Mouse (Mus musculus) brain, embryonic 14.5 days (tissue): ENCODE results near the gene Zfp408. TPM values are rescaled to one million over a fixed set of nuclear protein-coding genes. Genes with fewer than 3 reads are reported as not detected.
A peak's percentile ranks its signal among the peaks of the same experiment; 100 is the strongest.

Experiments
- DNase-seq: peaks from one replicate; pipeline ENCODE4 v3.0.0-alpha.2; 2011; ENCODE audit warnings: low read depth
- CTCF ChIP-seq: fragments of 200-500 bp; IDR thresholded peaks from 2 replicates; pipeline ENCODE4 v1.5.1; 2012; ENCODE audit warnings: inconsistent platforms, mild to moderate bottlenecking, moderate library complexity, borderline replicate concordance; ENCODE audit not compliant: insufficient read depth, insufficient read length; ENCODE audit errors: extremely low read depth
- POLR2A ChIP-seq: fragments of 200-500 bp; IDR thresholded peaks from 2 replicates; pipeline ENCODE4 v1.6.1; 2012; ENCODE audit warnings: mild to moderate bottlenecking, inconsistent platforms, borderline replicate concordance; ENCODE audit not compliant: poor library complexity, insufficient read depth, insufficient read length, severe bottlenecking; ENCODE audit errors: extremely low read depth
- polyA plus RNA-seq: library from polyadenylated mRNA; depleted of rRNA; stranded (reverse); fragments of >200 nt; gene quantifications from 2 replicates; pipeline ENCODE4 v1.2.3, GENCODE M21; 2012

Gene Zfp408
- polyA plus RNA-seq, 1 experiment = 27.3 TPM

- TF ChIP-seq POLR2A = no peak
- TF ChIP-seq CTCF = no peak
Observed at GRCm38 (mm10) chr2:91670038-91670437, 20.4 kb upstream of the Zfp408 start.

GRCm38 (mm10) chr2:91669326-91669725 is 19.7 kb upstream of the Zfp408 start:
- TF ChIP-seq CTCF = no peak
- TF ChIP-seq POLR2A = no peak
- DNase-seq = no peak

More at GRCm38 (mm10) chr2:91670038-91670437, 20.4 kb upstream of the Zfp408 start:
- no peak for DNase-seq

GRCm38 (mm10) chr2:91667747-91668146 is 18.2 kb upstream of the Zfp408 start:
- no peak for DNase-seq
- TF ChIP-seq POLR2A (no peak), CTCF (no peak)

GRCm38 (mm10) chr2:91666386-91666910 is 16.9 kb upstream of the Zfp408 start:
- no peak for DNase-seq
- no peak for TF ChIP-seq CTCF
- no peak for TF ChIP-seq POLR2A

GRCm38 (mm10) chr2:91664780-91665179 is 15.2 kb upstream of the Zfp408 start:
- no peak for TF ChIP-seq POLR2A
- DNase-seq = no peak

GRCm38 (mm10) chr2:91660981-91661380 is 11.4 kb upstream of the Zfp408 start:
- TF ChIP-seq CTCF = no peak
- no peak for TF ChIP-seq POLR2A
- DNase-seq = no peak

GRCm38 (mm10) chr2:91659657-91660056 is 10.1 kb upstream of the Zfp408 start:
- no peak for DNase-seq
- TF ChIP-seq POLR2A (no peak), CTCF (no peak)

GRCm38 (mm10) chr2:91656774-91657173 is 7.2 kb upstream of the Zfp408 start:
- TF ChIP-seq POLR2A = no peak
- peak; percentile 7; the same call in 1 of the 2 replicates for TF ChIP-seq CTCF
- DNase-seq = no peak

GRCm38 (mm10) chr2:91655827-91656226 is 6.2 kb upstream of the Zfp408 start:
- TF ChIP-seq CTCF (no peak), POLR2A (no peak)
- DNase-seq = no peak

GRCm38 (mm10) chr2:91655388-91655787 is 5.8 kb upstream of the Zfp408 start:
- TF ChIP-seq CTCF (no peak), POLR2A (no peak)
- no peak for DNase-seq

- peak; percentile 20 for DNase-seq
- TF ChIP-seq POLR2A (no peak), CTCF (no peak)
Observed at GRCm38 (mm10) chr2:91652863-91653262, 3.3 kb upstream of the Zfp408 start.

- DNase-seq = no peak
- TF ChIP-seq POLR2A (no peak), CTCF (no peak)
Observed at GRCm38 (mm10) chr2:91651458-91652258, 2.1 kb upstream of the Zfp408 start.
